Mouse (Mus musculus) C3H10T1/2 (cell line): ENCODE data around the gene Olfr251. TPM values are rescaled to one million over a fixed set of nuclear protein-coding genes. Genes with fewer than 3 reads are reported as not detected.

Source experiments
- polyA plus RNA-seq, 2 experiments: library from polyadenylated mRNA; unstranded; fragments of >200 nt; fragmentation: generic; extraction: Trizol; gene quantifications; one replicate each; pipeline ENCODE4 v1.2.1; 2012; ENCODE audit warnings: missing spikeins in 2 of 2

Olfr251 gene
- not detected for polyA plus RNA-seq

GRCm38 (mm10) chr9:38376786-38377185 is at the start of gene Olfr251:
Gene Olfr251 (plus strand): TSS chr9:38377086.

GRCm38 (mm10) chr9:38328760-38329159 is 48.1 kb upstream of the Olfr251 start, which contains the start of gene Olfr25:
Gene Olfr25 (plus strand): TSS chr9:38329060.

GRCm38 (mm10) chr9:38348111-38348510 is 28.8 kb upstream of the Olfr251 start, which contains the start of gene Olfr898:
Gene Olfr898 (plus strand): TSS chr9:38348411.

GRCm38 (mm10) chr9:38366596-38366995 is 10.3 kb upstream of the Olfr251 start, which contains the start of gene Olfr250:
Gene Olfr250 (plus strand): TSS chr9:38366896.

GRCm38 (mm10) chr9:38401398-38401797 is 24.5 kb downstream of the Olfr251 start, which contains the start of gene Olfr147:
Gene Olfr147 (plus strand): TSS chr9:38401698.

GRCm38 (mm10) chr9:38429155-38429554 is 52.3 kb downstream of the Olfr251 start, which contains the start of gene Olfr901:
Gene Olfr901 (plus strand): TSS chr9:38429455.

Other genes starting within 250 kb of the Olfr251 start
- not detected for gene Olfr890, start 234.6 kb upstream of the Olfr251 start, polyA plus RNA-seq
- not detected for gene Olfr891, start 196.3 kb upstream of the Olfr251 start, polyA plus RNA-seq
- gene Olfr893, start 168.7 kb upstream of the Olfr251 start, polyA plus RNA-seq = not detected
- gene Olfr894, start 159.0 kb upstream of the Olfr251 start, polyA plus RNA-seq = not detected
- gene Olfr143, start 124.3 kb upstream of the Olfr251 start, polyA plus RNA-seq = not detected
- not detected for gene Olfr895, start 109.2 kb upstream of the Olfr251 start, polyA plus RNA-seq
- not detected for gene Olfr896-ps1, start 86.0 kb upstream of the Olfr251 start, polyA plus RNA-seq
- not detected for gene Olfr25, start 48.0 kb upstream of the Olfr251 start, polyA plus RNA-seq
- not detected for gene Olfr898, start 28.7 kb upstream of the Olfr251 start, polyA plus RNA-seq
- gene Olfr250, start 10.2 kb upstream of the Olfr251 start, polyA plus RNA-seq = not detected
- gene Olfr147, start 24.6 kb downstream of the Olfr251 start, polyA plus RNA-seq = not detected
- gene Olfr901, start 52.4 kb downstream of the Olfr251 start, polyA plus RNA-seq = not detected
- not detected for gene Olfr902, start 70.6 kb downstream of the Olfr251 start, polyA plus RNA-seq
- gene Olfr904, start 86.1 kb downstream of the Olfr251 start, polyA plus RNA-seq = not detected
- gene Olfr905, start 94.0 kb downstream of the Olfr251 start, polyA plus RNA-seq = not detected
- not detected for gene Olfr906, start 110.0 kb downstream of the Olfr251 start, polyA plus RNA-seq
- gene Olfr907, start 118.7 kb downstream of the Olfr251 start, polyA plus RNA-seq = not detected
- gene Olfr911-ps1, start 144.5 kb downstream of the Olfr251 start, polyA plus RNA-seq = not detected
- gene Olfr910, start 160.8 kb downstream of the Olfr251 start, polyA plus RNA-seq = not detected
- not detected for gene Olfr912, start 203.1 kb downstream of the Olfr251 start, polyA plus RNA-seq
- gene Olfr913, start 215.7 kb downstream of the Olfr251 start, polyA plus RNA-seq = not detected
- not detected for gene Olfr914, start 228.0 kb downstream of the Olfr251 start, polyA plus RNA-seq